Mouse (Mus musculus) layer of hippocampus, adult 6 months (tissue): ENCODE measurements around the gene Gm15262. TPM values are rescaled to one million over a fixed set of nuclear protein-coding genes. Genes with fewer than 3 reads are reported as not detected.

ENCODE experiments used
- long read RNA-seq, 2 experiments: library from polyadenylated mRNA; unstranded; transcript quantifications; one replicate each; pipeline ENCODE4 v2.0.0; 2019 to 2020
- polyA plus RNA-seq: library from polyadenylated mRNA; unstranded; fragments of <200 nt; fragmentation: Nextera tagmentation; gene quantifications from 2 replicates; pipeline ENCODE4 v1.2.3, GENCODE M21; 2021

The Gm15262 gene
- polyA plus RNA-seq: not detected in 2 replicates
- long read RNA-seq, experiment 1: 0 reads
- long read RNA-seq, experiment 2: 0 reads

DNA sequence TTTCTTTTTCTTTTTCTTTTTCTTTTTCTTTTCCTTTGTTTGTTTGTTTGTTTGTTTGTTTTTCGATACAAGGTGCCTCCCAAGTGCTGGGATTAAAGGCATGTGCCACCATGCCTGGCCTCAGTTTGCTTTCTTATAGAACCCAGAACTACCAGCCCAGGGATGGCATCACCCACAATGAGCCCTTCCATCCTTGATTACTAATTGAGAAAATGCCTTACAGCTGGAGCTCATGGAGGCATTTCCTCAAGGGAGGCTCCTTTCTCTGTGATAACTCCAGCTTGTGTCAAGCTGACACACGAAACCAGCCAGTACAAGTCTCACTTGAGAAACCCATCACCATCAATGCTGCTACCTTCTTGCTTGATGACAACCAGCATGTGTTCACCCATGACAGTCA, at the start of gene Gm15262:
TSS of gene Gm15262 (plus strand) at position 301 of the 400 bp plus-strand sequence.

Other genes with a start within 250 kb of the Gm15262 start
- 0.06 and 0.10 TPM in 2 replicates for gene Scml2, start 170.3 kb upstream of the Gm15262 start, polyA plus RNA-seq